Mouse (Mus musculus) heart, embryonic 15.5 days (tissue): ENCODE data around the gene Acy3. TPM values are rescaled to one million over a fixed set of nuclear protein-coding genes. Genes with fewer than 3 reads are reported as not detected.

Experiments
- ATAC-seq: fragments of 200-750 bp; cut with Nextera tagmentation; replicated peaks from 2 replicates; pipeline ENCODE4 v1.8.0; 2017; ENCODE audit warnings: low read depth, moderate TSS enrichment; ENCODE audit not compliant: insufficient number of reproducible peaks, insufficient read depth, low FRiP score
- H3K27ac ChIP-seq: fragments of 300-500 bp; sonication (generic); 2 replicates; pipeline ENCODE4 v1.5.1; 2015; ENCODE audit warnings: mild to moderate bottlenecking, inconsistent platforms
- H3K27me3 ChIP-seq: fragments of 300-500 bp; sonication (generic); 2 replicates; pipeline ENCODE4 v1.6.1; 2015; ENCODE audit warnings: inconsistent platforms
- H3K36me3 ChIP-seq: fragments of 300-500 bp; sonication (generic); 2 replicates; pipeline ENCODE4 v1.6.1; 2015; ENCODE audit warnings: mild to moderate bottlenecking, inconsistent platforms
- H3K4me1 ChIP-seq: fragments of 300-500 bp; sonication (generic); replicated peaks from 2 replicates; pipeline ENCODE4 v1.6.1; 2015; ENCODE audit warnings: inconsistent platforms
- H3K4me2 ChIP-seq: fragments of 300-500 bp; sonication (generic); 2 replicates; pipeline ENCODE4 v1.6.1; 2015; ENCODE audit warnings: inconsistent platforms, mild to moderate bottlenecking, moderate library complexity
- H3K4me3 ChIP-seq: fragments of 300-500 bp; sonication (generic); 2 replicates; pipeline ENCODE4 v1.5.1; 2015; ENCODE audit warnings: mild to moderate bottlenecking, inconsistent platforms
- H3K9ac ChIP-seq: fragments of 300-500 bp; sonication (generic); 2 replicates; pipeline ENCODE4 v1.6.1; 2015; ENCODE audit warnings: mild to moderate bottlenecking, inconsistent platforms
- H3K9me3 ChIP-seq: fragments of 300-500 bp; sonication (generic); replicated peaks from 2 replicates; pipeline ENCODE4 v1.6.1; 2016; ENCODE audit warnings: inconsistent platforms
- WGBS: fragments of 180-500 bp; shearing (Covaris S2); methylation state at CpG from one replicate; pipeline ENCODE4 v1.1.7; 2015; ENCODE audit warnings: mixed read lengths; 5-methylcytosine and 5-hydroxymethylcytosine counted together
- polyA plus RNA-seq: library from polyadenylated mRNA; unstranded; fragments of >200 nt; fragmentation: Nextera tagmentation; extraction: Ambion mirVana; gene quantifications from 2 replicates; pipeline ENCODE4 v1.2.1, GENCODE M21; 2015

Acy3 gene
- polyA plus RNA-seq, 1 experiment from 2014 or later = 11.3 TPM

DNA sequence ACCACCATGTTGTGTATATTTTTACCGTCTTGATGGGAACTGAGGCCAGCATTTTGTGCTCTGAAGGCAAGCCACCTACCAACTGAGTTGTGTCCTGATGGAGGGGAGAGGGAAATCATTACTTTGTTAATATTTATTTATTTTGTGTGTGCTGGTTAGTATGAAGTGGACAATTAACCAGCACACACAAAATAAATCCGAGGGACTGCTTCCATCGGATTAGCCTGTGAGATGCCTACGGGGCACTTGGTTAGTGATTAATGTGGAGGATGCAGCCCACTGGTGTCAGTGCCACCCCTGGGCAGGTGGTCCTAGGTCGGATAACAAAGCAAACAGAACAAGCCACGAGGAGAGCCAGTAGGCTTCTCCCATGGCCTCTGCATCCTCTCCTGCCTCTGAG lies 8.6 kb downstream of the Acy3 start:
- Histone ChIP-seq H3K27me3 (peaks cover 10% of the 10 kb centered on the region; the same call in 1 of the 2 replicates), H3K4me3 (no peak overlapping the region), H3K4me2 (no peak overlapping the region), H3K9ac (no peak overlapping the region), H3K27ac (no peak overlapping the region), H3K4me1 (peaks cover 7% of the 10 kb centered on the region), H3K9me3 (no peaks in the 10 kb centered on the region), H3K36me3 (no peaks in the 10 kb centered on the region)
- no peak for ATAC-seq
- 71% methylated on average over 6 of the region's 6 CpGs for WGBS

DNA sequence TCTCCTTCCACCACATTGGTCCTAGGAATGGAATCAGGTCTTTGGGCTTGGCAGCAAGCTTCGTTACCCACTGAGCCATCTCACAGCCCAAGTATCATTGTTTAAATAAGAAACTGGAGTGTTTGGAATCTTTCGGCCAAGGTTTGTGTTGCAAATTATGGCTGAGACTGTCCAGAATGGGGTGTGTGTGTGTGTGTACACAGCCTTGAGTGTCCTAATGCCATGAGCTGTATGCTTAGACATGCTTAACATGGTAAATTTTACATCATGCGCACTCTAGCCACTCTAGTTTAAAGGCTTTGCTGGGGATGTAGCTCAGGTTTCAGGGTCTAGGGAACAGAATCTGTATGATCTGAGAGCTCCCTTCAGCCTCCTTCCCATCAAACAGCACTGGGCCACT lies 9.1 kb downstream of the Acy3 start:
- no peak overlapping the region for H3K9ac ChIP-seq
- H3K4me2 ChIP-seq = no peak overlapping the region
- H3K4me3 ChIP-seq = no peak overlapping the region
- no peak overlapping the region for H3K27ac ChIP-seq
- H3K4me1 ChIP-seq = peaks cover 7% of the 10 kb centered on the region
- H3K27me3 ChIP-seq = peaks cover 10% of the 10 kb centered on the region; the same call in 1 of the 2 replicates
- no peak for ATAC-seq
- H3K9me3 ChIP-seq = no peaks in the 10 kb centered on the region
- no peaks in the 10 kb centered on the region for H3K36me3 ChIP-seq
- WGBS = 88% methylated on average over 3 of the region's 3 CpGs

DNA sequence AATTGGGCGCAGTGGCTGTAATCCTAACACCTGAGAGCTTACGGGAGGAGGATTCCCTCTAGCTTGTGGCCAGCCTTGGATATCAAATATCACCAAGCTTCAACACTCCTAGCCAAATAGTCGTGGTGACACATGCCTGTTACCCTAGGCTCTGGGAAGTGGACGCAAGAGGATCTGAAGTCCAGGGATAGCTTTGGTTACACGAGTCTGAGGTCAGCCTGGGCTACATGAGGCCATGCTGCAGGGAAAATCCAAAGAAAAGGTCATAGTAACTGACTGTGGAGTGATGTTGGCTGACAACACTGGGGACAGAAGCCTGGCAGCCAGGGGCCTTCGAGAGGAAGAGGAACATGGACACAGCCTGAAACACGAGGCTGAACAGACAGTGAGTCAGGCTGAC lies 9.7 kb downstream of the Acy3 start:
- no peaks in the 10 kb centered on the region for H3K36me3 ChIP-seq
- H3K9me3 ChIP-seq = no peaks in the 10 kb centered on the region
- H3K4me3 ChIP-seq = no peak overlapping the region
- no peak overlapping the region for H3K4me2 ChIP-seq
- 66% methylated on average over 7 of the region's 7 CpGs for WGBS
- no peak for ATAC-seq
- no peak overlapping the region for H3K27ac ChIP-seq
- peaks cover 10% of the 10 kb centered on the region; the same call in 1 of the 2 replicates for H3K27me3 ChIP-seq
- H3K9ac ChIP-seq = no peak overlapping the region
- H3K4me1 ChIP-seq = peaks cover 10% of the 10 kb centered on the region

DNA sequence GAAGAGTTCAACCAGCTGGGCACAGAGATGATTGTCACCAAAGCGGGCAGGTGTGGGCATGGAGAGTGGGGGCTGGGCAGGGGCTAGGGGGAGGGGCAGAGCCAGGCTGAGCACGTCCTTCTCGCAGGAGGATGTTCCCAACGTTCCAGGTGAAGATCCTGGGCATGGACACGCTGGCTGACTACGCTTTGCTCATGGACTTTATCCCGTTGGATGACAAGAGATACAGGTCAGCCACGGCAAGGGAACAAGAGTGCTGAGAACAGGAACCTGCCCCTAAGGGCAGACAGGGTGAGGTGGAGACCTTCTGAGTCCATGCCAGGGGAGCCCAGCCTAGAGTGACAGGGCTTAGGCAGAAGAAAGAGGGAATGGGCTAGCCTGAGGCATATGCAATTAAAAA lies 10.4 kb downstream of the Acy3 start:
- Histone ChIP-seq H3K4me3 (no peak overlapping the region), H3K27me3 (peaks cover 10% of the 10 kb centered on the region; the same call in 1 of the 2 replicates), H3K9ac (no peak overlapping the region), H3K36me3 (no peaks in the 10 kb centered on the region), H3K4me2 (no peak overlapping the region), H3K27ac (no peak overlapping the region), H3K9me3 (no peaks in the 10 kb centered on the region), H3K4me1 (peaks cover 16% of the 10 kb centered on the region)
- 75% methylated on average over 8 of the region's 8 CpGs for WGBS
- no peak for ATAC-seq

DNA sequence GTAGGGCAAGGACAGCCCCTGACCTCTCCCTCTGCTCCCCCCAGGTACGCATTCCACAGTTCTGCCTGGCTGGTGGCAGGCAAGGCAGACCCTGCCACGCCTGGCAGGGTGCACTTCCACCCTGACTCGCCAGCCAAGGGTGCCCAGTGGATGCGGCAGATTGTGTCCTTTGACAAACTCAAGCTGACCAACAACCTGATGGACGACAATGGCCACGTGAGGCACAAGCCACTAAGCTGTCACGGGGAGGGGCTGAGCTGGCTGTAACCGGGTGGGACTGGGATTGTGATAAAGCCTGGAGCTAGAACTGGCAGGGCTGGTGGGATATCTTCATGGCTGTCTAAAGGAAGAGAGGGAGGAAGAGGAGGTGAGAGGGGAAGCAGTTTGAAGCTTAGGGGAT lies 10.9 kb downstream of the Acy3 start:
- Histone ChIP-seq H3K27ac (no peak overlapping the region), H3K9ac (no peak overlapping the region), H3K36me3 (no peaks in the 10 kb centered on the region), H3K4me3 (no peak overlapping the region), H3K9me3 (no peaks in the 10 kb centered on the region), H3K27me3 (peaks cover 8% of the 10 kb centered on the region; the same call in 1 of the 2 replicates), H3K4me1 (peaks cover 21% of the 10 kb centered on the region), H3K4me2 (no peak overlapping the region)
- 52% methylated on average over 8 of the region's 8 CpGs for WGBS
- ATAC-seq = no peak

DNA sequence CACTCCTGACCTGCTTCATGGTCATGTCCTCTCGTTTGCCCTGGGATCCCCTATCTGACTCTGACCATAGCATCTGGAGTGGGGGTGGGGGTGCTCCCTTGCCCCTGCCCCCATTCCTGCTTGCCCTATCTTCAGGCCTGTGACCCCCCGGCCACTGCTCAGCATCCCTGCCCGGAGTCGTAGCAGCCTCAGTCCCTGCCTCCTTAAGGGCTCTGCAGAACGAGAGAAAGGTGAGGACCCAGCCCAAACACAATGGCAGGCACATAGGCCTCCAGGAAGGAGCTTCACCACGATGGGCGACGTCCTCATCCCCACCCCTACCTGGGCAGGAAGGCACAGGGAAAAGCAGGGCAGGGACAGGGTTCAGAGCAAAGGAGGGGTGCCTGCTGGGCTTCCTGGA lies 12.0 kb downstream of the Acy3 start:
- no peaks in the 10 kb centered on the region for H3K36me3 ChIP-seq
- peaks cover 2% of the 10 kb centered on the region; the same call in 1 of the 2 replicates for H3K27me3 ChIP-seq
- WGBS = 73% methylated on average over 8 of the region's 8 CpGs
- H3K27ac ChIP-seq = no peak overlapping the region
- no peak for ATAC-seq
- H3K4me3 ChIP-seq = no peak overlapping the region
- no peak overlapping the region for H3K4me2 ChIP-seq
- no peaks in the 10 kb centered on the region for H3K9me3 ChIP-seq
- H3K9ac ChIP-seq = no peak overlapping the region
- H3K4me1 ChIP-seq = peaks cover 28% of the 10 kb centered on the region

DNA sequence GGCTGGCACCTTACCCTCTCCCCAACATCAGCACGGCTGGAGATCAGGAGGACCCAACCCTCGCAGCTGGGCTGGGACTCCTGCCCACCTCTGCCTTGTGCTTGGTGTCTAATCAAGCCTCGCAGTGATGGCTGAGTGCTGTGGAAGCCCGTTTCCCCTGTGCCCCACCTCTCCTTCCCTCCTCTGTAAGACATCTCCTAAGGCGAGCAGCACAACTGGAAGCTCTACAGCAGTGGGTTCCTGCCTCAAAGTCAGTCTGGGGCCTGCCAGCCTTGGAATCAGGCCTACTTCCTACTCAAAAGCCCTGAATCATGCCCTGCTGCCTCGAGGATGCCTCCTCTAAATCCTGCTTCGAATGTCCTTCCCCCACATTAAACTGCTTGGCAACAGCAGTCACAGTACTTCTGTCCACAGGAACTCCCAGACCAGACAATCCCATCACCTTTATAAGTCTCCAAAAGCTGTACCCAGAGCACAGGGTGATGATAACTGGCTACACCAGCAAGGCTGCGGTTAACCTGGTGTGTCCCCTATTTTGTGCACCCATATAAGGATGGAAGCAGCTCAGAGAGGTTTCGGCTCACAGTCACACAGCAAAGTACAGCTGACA lies 12.9 kb downstream of the Acy3 start:
- 78% methylated on average over 9 of the region's 9 CpGs for WGBS
- no peaks in the 10 kb centered on the region for H3K27me3 ChIP-seq
- H3K4me2 ChIP-seq = peak overlapping the region; percentile 95
- H3K4me3 ChIP-seq = peak overlapping the region; percentile 87
- H3K36me3 ChIP-seq = no peaks in the 10 kb centered on the region
- peaks cover 37% of the 10 kb centered on the region for H3K4me1 ChIP-seq
- ATAC-seq = no peak
- no peak overlapping the region for H3K27ac ChIP-seq
- H3K9me3 ChIP-seq = no peaks in the 10 kb centered on the region
- peak overlapping the region; percentile 53 for H3K9ac ChIP-seq

DNA sequence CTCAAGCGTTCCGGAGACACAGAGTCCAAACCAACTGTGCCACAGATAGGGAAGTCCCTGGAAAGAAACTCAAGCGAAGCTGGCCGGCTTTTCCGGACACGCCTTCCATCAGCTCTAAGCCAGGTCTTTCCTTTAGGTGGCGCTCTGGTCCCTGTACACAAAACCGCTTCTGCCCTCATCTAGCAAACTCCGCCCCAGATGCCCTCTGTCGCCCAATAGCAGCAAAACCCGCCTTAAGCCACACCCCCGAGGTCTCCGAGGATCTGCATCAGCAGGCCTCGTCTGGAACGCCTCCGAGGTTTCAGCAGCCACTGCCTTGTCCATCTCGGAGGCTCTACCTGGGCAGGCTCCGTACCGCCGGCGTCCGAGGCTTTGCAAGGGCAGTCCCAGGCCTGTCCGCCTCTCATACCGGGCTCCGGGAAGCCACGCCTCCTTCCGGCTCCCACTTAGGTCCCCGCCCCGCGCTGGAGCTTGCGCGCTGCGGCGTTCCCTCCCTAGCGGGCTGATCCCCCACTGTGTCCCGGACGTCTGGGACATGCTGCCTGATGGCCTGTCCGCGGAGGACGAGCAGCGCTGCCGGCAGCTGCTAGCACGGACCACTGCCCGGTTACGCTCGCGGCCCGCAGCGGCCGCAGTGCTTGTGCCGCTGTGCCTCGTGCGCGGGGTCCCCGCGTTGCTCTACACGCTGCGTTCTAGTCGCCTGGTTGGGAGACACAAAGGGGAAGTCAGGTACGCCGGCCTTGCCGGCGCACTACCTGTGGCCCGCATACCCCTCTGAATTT lies 13.9 kb downstream of the Acy3 start, which contains the start of the genes Nudt8 and Gm49405:
Gene Nudt8, plus strand, starts transcription at position 462 of the 782 bp plus-strand sequence.
Gene Gm49405, plus strand, starts transcription at position 508 of the 782 bp plus-strand sequence.
- peaks cover 48% of the 10 kb centered on the region for H3K4me1 ChIP-seq
- H3K27me3 ChIP-seq = no peaks in the 10 kb centered on the region
- H3K36me3 ChIP-seq = no peaks in the 10 kb centered on the region
- ATAC-seq = peak; percentile 85
- H3K27ac ChIP-seq = peak within 1 kb of the TSS; percentile 99
- WGBS = under 1% methylated on average over 64 of the region's 64 CpGs
- H3K9me3 ChIP-seq = no peaks in the 10 kb centered on the region
- peak within 1 kb of the TSS; percentile 95 for H3K4me2 ChIP-seq
- peak within 1 kb of the TSS; percentile 93 for H3K9ac ChIP-seq
- peak within 1 kb of the TSS; percentile 87 for H3K4me3 ChIP-seq

DNA sequence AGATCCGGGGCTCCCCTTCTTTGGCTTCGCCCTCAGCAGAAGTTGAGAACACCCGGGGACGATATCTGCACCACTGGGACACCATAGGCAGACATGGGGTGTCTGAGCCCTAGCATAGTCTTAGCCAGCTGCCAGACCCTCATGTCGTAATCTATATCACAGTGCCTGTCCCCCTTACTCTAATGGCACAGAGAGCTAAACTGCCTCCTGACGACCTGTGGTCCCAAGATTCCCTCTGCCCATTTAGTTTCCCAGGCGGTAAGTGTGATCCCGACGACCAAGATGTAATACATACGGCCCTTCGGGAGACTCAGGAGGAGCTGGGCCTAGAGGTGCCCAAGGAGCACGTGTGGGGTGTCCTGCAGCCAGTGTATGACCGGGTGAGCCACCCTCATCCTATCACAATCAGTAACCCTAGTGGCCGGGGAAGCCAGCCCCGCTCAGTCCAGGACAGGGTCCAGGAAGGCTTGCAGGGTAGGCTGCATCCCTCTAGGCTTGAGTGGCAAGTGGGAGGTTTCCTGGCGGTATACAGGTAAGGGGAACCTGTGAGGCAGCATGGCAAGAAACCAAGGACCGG lies 14.7 kb downstream of the Acy3 start:
- Histone ChIP-seq H3K9ac (peak overlapping the region; percentile 93), H3K36me3 (peaks cover 4% of the 10 kb centered on the region), H3K4me3 (peak overlapping the region; percentile 87), H3K27ac (peak overlapping the region; percentile 99), H3K9me3 (no peaks in the 10 kb centered on the region), H3K4me1 (peaks cover 51% of the 10 kb centered on the region), H3K4me2 (peak overlapping the region; percentile 95), H3K27me3 (no peaks in the 10 kb centered on the region)
- WGBS = 18% methylated on average over 17 of the region's 17 CpGs
- no peak for ATAC-seq

DNA sequence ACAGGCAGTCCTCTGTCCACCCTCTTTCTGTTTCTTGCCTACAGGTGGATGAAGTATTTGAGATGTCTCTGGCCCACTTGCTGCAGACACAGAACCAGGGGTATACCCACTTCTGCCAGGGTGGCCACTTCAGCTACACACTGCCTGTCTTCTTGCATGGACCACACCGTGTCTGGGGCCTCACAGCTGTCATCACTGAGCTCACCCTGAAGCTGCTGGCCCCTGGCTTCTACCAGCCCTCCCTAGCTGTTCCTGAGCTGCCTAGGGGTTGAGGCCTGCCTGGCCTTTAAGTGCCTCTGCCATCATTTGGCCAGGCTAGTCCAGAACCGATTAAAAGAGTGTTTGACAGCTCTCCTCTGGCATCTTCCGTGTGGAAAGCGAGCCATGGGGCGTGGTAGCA lies 15.4 kb downstream of the Acy3 start:
- 64% methylated on average over 5 of the region's 5 CpGs for WGBS
- peak overlapping the region; percentile 95 for H3K4me2 ChIP-seq
- H3K27ac ChIP-seq = peak overlapping the region; percentile 99
- no peak overlapping the region; the same call in 1 of the 2 replicates for H3K9ac ChIP-seq
- H3K4me3 ChIP-seq = peak overlapping the region; percentile 87; the same call in 1 of the 2 replicates
- no peaks in the 10 kb centered on the region for H3K27me3 ChIP-seq
- H3K36me3 ChIP-seq = peaks cover 11% of the 10 kb centered on the region
- no peaks in the 10 kb centered on the region for H3K9me3 ChIP-seq
- ATAC-seq = no peak
- peaks cover 52% of the 10 kb centered on the region for H3K4me1 ChIP-seq

DNA sequence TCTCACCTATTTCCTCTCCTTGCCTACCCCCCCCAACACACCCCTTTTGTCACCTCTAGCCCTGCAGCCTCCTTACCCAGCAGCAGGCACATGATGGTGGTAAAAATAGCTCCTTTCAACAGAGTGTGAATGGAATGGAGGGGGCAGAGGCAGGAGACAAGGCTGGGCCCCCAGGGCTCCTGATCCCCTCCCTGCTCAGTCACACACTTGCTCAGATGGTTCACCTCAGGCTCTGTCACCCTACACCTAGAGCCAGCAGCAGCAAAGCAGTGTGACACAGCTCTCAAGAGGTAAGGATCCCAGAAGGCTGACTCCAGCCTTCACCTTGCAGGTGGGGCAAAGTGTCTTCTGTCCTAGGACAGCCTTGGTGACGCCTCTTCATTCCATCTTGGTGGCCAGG lies 16.7 kb downstream of the Acy3 start, which contains the start of gene Doc2g:
Gene Doc2g, plus strand, starts transcription at position 202 of the 400 bp plus-strand sequence.
- Histone ChIP-seq H3K36me3 (peaks cover 24% of the 10 kb centered on the region), H3K9me3 (no peaks in the 10 kb centered on the region), H3K4me1 (peaks cover 52% of the 10 kb centered on the region), H3K27ac (peak within 1 kb of the TSS; percentile 99), H3K4me2 (peak within 1 kb of the TSS; percentile 58), H3K4me3 (peak within 1 kb of the TSS; percentile 29), H3K27me3 (no peaks in the 10 kb centered on the region), H3K9ac (peak within 1 kb of the TSS; percentile 48)
- ATAC-seq = peak; percentile 58
- 47% methylated on average over 1 of the region's 1 CpGs for WGBS
